In genomic region chr6:22026761-22027594, GRCm38 (mm10) we compare ENCODE assay signal across 10 mouse cellular contexts. TPM values are rescaled to one million over a fixed set of nuclear protein-coding genes. Genes with fewer than 3 reads are reported as not detected.
A peak's percentile ranks its signal among the peaks of the same experiment; 100 is the strongest.
DNase-seq lines count a peak whose midpoint lies in the region; ATAC-seq lines count a peak whose summit lies in the region.
"Had no signal": no experiment of that assay in that cellular context is flagged by ENCODE, and none has a peak within 500 bp of the region (broad histone marks: within the 10 kb centered on the region; RNA-seq: fewer than 3 reads in every experiment).

No protein-coding gene starts in this region.

- 44% methylated on average over 9 of the region's 9 CpGs for WGBS in embryonic facial prominence, embryonic 11.5 days
- 58% methylated on average over 9 of the region's 9 CpGs for WGBS in limb, embryonic 10.5 days

- H3K4me2 ChIP-seq in embryonic facial prominence, embryonic 11.5 days (ENCODE audit: low read depth, low read length) = no peak overlapping the region

- no peak overlapping the region for H3K4me3 ChIP-seq in embryonic facial prominence, embryonic 11.5 days (ENCODE audit: low read depth, low read length)
- H3K4me3 ChIP-seq in limb, embryonic 10.5 days = peak overlapping the region; percentile 28; the same call in 1 of the 2 replicates

- no peaks in the 10 kb centered on the region for H3K9me3 ChIP-seq in embryonic facial prominence, embryonic 11.5 days (replicated peaks; ENCODE audit: control insufficient read depth, low read length)
- no peaks in the 10 kb centered on the region for H3K9me3 ChIP-seq in limb, embryonic 10.5 days (replicated peaks)
- H3K9me3 ChIP-seq: liver, embryonic 15.5 days; neural tube, embryonic 13.5 days had no signal

- H3K27me3 ChIP-seq in embryonic facial prominence, embryonic 11.5 days (ENCODE audit: control insufficient read depth, insufficient read depth, low read length) = no peaks in the 10 kb centered on the region
- no peaks in the 10 kb centered on the region for H3K27me3 ChIP-seq in limb, embryonic 10.5 days (ENCODE audit: low read depth, poor library complexity, severe bottlenecking)
- H3K27me3 ChIP-seq: liver, embryonic 15.5 days; neural tube, embryonic 13.5 days had no signal

- no peak overlapping the region for H3K9ac ChIP-seq in embryonic facial prominence, embryonic 11.5 days (replicated peaks; ENCODE audit: low read length)
- H3K9ac ChIP-seq: liver, embryonic 15.5 days; neural tube, embryonic 13.5 days had no signal

- peaks cover 2% of the 10 kb centered on the region for H3K4me1 ChIP-seq in embryonic facial prominence, embryonic 11.5 days (ENCODE audit: control insufficient read depth, insufficient read depth, low read length)
- peaks cover 56% of the 10 kb centered on the region for H3K4me1 ChIP-seq in limb, embryonic 10.5 days

- peak; percentile 28 for DNase-seq in embryo, embryonic 10.5 days (ENCODE audit: low spot score)
- DNase-seq in embryo, embryonic 11 days = no peak
- DNase-seq in kidney, postnatal 4 days = peak; percentile 45 to 55
- no peak for DNase-seq in kidney, adult 18-20 months
- DNase-seq in embryonic facial prominence, embryonic 11.5 days (ENCODE audit: low spot score) = peak; percentile 29
- DNase-seq in limb, embryonic 10.5 days (ENCODE audit: low spot score) = no peak
- no peak for DNase-seq in c-Kit-positive CD71-positive TER-119-positive erythroid progenitor cells, embryonic 14.5 days (ENCODE audit: low spot score)
- DNase-seq in urinary bladder, postnatal 4 days (ENCODE audit: low spot score in 2 of 2) = no peak

- peak overlapping the region; percentile 90 for H3K27ac ChIP-seq in embryonic facial prominence, embryonic 11.5 days (replicated peaks; ENCODE audit: low read depth, low read length)
- peak overlapping the region; percentile 89 for H3K27ac ChIP-seq in limb, embryonic 10.5 days
- H3K27ac ChIP-seq: neural tube, embryonic 13.5 days had no signal

- no peak for ATAC-seq in embryonic facial prominence, embryonic 11.5 days (replicated peaks; ENCODE audit: insufficient number of reproducible peaks, low FRiP score, low TSS enrichment, low read depth)

- no peaks in the 10 kb centered on the region for H3K36me3 ChIP-seq in embryonic facial prominence, embryonic 11.5 days (replicated peaks; ENCODE audit: control insufficient read depth, insufficient read depth, low read depth, low read length)
- H3K36me3 ChIP-seq in limb, embryonic 10.5 days = peaks cover 19% of the 10 kb centered on the region
- H3K36me3 ChIP-seq: liver, embryonic 15.5 days; neural tube, embryonic 13.5 days had no signal

RNA-seq across cellular contexts. Expression of gene Cped1, which starts 41.3 kb away (rescaled TPM):
- polyA plus RNA-seq in embryonic facial prominence, embryonic 11.5 days (2014; fragmentation: Nextera tagmentation; extraction: Ambion mirVana) = 40.2 and 42.3 TPM in 2 replicates
- polyA plus RNA-seq in limb, embryonic 10.5 days (2016; fragmentation: Nextera tagmentation; extraction: Ambion mirVana) = 58.8 and 63.8 TPM in 2 replicates

Comparison
In these comparisons a context has a peak if more than half of its experiments do, and no peak if none do; other contexts are left out.
1. DNase-seq: peak in embryo, embryonic 10.5 days (single experiment), kidney, postnatal 4 days (2 of 2) and embryonic facial prominence, embryonic 11.5 days (single experiment); none in embryo, embryonic 11 days (single experiment), kidney, adult 18-20 months (single experiment), limb, embryonic 10.5 days (single experiment), c-Kit-positive CD71-positive TER-119-positive erythroid progenitor cells, embryonic 14.5 days (single experiment) and urinary bladder, postnatal 4 days (0 of 2).